Mouse (Mus musculus): ENCODE measurements around the gene Cdc25a.

DNA sequence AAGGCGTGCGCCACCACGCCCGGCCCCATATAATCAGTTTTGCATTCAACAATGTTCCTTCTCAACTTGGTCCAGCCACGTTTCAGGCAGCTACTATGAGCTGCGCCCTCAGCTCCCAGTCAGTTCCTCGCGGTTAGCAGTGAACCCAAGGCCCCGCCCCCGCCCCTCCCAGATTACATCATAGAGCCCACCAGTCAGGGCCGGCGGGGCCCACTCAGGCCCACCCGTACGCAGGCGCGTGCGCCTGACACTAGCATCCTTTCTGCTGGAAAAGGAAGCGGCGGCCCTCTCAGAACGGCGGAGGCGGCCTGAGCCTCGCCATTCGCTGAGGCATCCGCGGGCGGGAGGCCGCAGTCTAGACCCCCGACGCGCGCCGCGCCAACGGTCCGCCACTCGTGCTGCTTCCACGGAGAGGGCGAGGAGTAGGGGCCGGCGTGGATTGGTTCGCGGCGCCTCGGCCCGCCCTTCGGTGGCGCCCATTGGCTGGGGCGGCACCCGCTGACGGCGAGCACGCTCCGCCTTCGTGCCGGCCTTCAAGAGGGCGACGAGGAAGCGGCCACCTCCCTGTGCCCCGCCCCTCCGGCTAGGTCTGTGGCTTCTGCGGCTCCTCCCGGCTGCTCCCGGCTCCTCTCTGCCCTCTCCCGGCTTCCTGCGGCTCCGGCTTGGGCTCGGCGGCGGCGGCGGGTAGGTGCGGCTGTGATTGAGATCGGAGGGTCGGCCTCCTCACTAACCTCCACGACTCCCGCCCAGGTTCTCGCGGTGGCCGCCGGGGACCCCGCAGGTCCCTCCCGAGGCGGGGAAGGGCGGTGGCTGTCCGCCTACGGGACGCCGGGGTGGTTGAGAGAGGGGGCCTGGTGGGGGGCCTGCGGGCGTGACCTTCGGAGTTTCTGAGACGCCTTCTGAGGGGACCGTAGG is 56.1 kb downstream of the Cdc25a start, which contains the start of gene Map4:
- no peak for TF ChIP-seq CTCF (IDR thresholded peaks at IDR 0.05; ENCODE audit: low read depth, low read length)
- no peak for TF ChIP-seq EP300 (IDR thresholded peaks at IDR 0.05; ENCODE audit: insufficient read depth, low read depth, low read length)
- TF ChIP-seq POLR2A (IDR thresholded peaks at IDR 0.05; ENCODE audit: insufficient read depth, low read length) = peak; percentile 63
